Mouse (Mus musculus) adrenal gland, adult 8-10 months (tissue): ENCODE measurements around the gene Mup21. TPM values are rescaled to one million over a fixed set of nuclear protein-coding genes. Genes with fewer than 3 reads are reported as not detected.
"Not testable (repeated sequence)": the region's sequence is repeated elsewhere in the genome, so short reads cannot be mapped to it uniquely, and the experiment has no call there.

ENCODE experiments used
- DNase-seq: peaks from one replicate; pipeline ENCODE4 v3.0.0; 2022
- total RNA-seq, 4 experiments: library from RNA; stranded (reverse); gene quantifications; 2 replicates each; pipeline ENCODE4 v1.2.4; 2022

Gene Mup21
- total RNA-seq = not detected

DNA sequence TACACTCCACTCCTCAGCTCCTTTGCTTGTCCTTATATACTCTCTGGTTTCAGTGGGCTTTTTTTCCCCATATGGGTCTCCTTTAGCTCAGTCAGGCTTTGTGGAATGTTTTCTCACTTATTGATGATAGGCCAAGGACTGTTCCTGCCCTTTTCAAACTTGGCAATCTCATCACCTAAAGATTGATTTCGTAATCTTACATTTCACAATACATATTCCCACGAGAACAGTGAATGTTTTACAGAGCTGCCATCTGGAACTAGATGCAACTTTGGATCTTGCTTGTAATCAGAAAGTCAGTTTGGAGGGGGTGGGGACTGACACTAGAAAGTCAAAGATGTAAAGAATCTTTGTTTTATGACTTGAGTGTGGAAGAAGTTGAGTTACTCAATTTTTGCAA is at the start of gene Mup21:
Gene Mup21, minus strand, starts transcription at position 53 of the 400 bp plus-strand sequence.
- no peak for DNase-seq

GRCm38 (mm10) chr4:62199923-62200529 is 49.4 kb upstream of the Mup21 start:
- DNase-seq = no peak

GRCm38 (mm10) chr4:62188778-62189177 is 38.1 kb upstream of the Mup21 start:
- no peak for DNase-seq

- no peak for DNase-seq
Measured at GRCm38 (mm10) chr4:62177282-62177681, 26.6 kb upstream of the Mup21 start.

GRCm38 (mm10) chr4:62174471-62174870 is 23.8 kb upstream of the Mup21 start:
- DNase-seq = no peak

DNA sequence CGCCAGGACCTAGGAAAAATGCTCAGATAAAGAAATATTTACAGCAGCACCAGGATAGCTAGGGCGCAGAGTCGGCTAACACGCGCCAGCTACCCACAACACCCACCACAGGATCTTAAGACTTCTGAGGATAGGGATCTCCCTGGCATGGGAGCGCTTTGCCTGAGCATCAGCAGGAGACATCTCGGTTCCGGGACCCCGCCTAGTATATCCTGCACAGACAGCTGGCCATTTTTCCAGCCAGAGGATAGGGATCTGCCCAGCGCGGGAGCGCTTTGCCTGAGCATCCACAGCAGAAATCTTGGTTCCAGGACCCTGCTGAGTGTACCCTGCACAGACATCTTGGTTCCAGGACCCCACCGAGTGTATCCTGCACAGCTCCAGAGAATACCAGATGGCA is 17.0 kb upstream of the Mup21 start:
- not testable (repeated sequence) for DNase-seq

DNA sequence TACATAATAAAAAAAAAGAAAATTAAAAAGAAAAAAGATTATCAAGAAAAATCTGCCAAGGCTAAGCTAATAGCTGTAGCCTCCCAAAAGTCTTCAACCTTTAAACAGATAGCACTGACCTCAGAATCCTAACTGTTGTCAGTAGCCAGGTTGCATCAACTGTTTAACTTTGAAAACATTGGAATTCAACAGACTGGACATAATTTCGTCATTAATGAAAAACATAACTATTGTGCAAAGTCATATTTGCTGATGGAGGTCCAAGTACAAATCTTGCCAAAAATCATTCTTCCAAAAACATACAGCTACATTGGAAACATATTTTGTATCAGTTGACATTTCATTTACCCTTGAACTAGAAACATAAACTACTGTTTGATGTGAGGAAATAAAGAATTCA is 7.7 kb upstream of the Mup21 start:
- no peak for DNase-seq

DNA sequence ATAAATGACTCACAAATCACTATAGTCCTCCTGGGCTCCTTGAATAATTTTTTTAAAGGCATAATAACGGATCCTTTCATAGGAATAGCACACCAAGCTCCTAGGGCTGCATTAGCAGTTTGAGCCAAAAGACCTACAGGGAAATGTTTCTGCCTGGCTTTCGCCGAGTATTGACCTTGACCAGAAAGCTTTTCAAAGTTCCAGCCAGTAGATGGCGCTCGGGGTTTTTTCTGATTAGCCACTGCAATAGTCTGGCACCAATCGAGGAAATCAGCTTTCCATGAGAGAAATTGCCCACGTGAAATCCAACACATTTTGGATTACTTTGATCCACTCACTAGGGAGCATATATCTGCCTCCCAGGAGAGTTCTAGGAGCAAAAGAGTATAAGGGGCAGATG is 17.0 kb downstream of the Mup21 start:
- DNase-seq = peak; percentile 15

DNA sequence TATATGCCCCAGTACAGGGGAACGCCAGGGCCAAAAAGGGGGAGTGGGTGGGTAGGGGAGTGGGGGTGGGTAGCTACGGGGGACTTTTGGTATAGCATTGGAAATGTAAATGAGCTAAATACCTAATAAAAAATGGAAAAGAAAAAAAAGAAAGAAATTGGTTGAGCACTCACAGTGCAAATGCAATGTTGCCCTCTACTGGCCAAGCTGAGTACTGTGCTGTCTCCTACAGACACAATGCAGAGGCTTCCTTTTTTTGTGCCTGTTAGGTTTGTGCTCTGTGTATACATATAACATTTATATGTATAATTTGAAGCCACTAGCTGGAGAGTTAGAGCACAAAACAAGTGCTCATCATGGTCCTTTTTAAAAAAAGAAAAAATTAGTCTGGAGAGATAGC is 47.3 kb downstream of the Mup21 start:
- DNase-seq = not testable (repeated sequence)

Other genes starting within 250 kb of the Mup21 start
- gene Mup20, start 96.7 kb downstream of the Mup21 start, total RNA-seq = under 1 TPM in 1 of 4 experiments, not detected in 3; 0.43 TPM
- gene Mup3, start 63.5 kb downstream of the Mup21 start, total RNA-seq = 1 to 10 TPM in 3 of 4 experiments, under 1 TPM in 1; 0.40 to 4.9 (median 1.7) TPM
- gene Zfp37, start 80.2 kb upstream of the Mup21 start, total RNA-seq = 10 to 100 TPM in 2 of 4 experiments, 1 to 10 TPM in 2; 7.0 to 10.9 (median 9.2) TPM
- 10 to 100 TPM; 41.7 to 74.1 (median 56.4) TPM for gene Slc31a2, start 111.7 kb upstream of the Mup21 start, total RNA-seq
- 10 to 100 TPM; 35.0 to 56.7 (median 46.2) TPM for gene Fkbp15, start 209.7 kb upstream of the Mup21 start, total RNA-seq
- 10 to 100 TPM; 44.5 to 59.7 (median 49.9) TPM for gene Slc31a1, start 209.9 kb upstream of the Mup21 start, total RNA-seq